Mouse (Mus musculus) ovary, adult 18-20 months (tissue): ENCODE measurements around the gene Ptchd4.

Source experiments
- DNase-seq: peaks from one replicate; pipeline ENCODE4 v3.0.0; 2022; ENCODE audit warnings: low spot score, mixed read lengths

Ptchd4 gene

GRCm38 (mm10) chr17:42315669-42316611 is at the start of gene Ptchd4:
Gene Ptchd4, plus strand, starts transcription at chr17:42315947.
- peak; percentile 3 for DNase-seq

GRCm38 (mm10) chr17:42276861-42277260 is 38.9 kb upstream of the Ptchd4 start:
- no peak for DNase-seq

GRCm38 (mm10) chr17:42284391-42284790 is 31.4 kb upstream of the Ptchd4 start:
- no peak for DNase-seq

- DNase-seq = no peak
Measured at GRCm38 (mm10) chr17:42286255-42286654, 29.5 kb upstream of the Ptchd4 start.

GRCm38 (mm10) chr17:42290341-42290740 is 25.4 kb upstream of the Ptchd4 start:
- DNase-seq = no peak

DNA sequence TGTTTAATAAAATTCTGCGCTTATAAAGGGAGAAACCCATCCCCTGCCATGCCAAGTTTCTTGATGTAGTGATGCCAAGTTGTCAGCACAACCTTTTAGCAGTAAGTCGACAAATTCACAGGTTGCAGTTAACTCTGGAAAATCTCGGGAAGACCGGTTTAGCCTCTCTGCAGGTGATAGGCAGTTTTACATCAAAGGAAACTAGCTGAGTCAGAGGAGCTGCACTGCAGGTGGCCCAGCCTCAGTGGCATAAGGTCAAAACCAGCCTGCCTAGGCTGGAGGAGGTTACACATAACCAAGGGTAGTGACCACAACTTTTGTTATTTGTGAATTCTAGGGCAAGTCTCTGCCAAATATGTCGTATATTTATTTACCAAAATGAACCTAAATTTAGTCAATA is 24.0 kb upstream of the Ptchd4 start:
- DNase-seq = no peak

DNA sequence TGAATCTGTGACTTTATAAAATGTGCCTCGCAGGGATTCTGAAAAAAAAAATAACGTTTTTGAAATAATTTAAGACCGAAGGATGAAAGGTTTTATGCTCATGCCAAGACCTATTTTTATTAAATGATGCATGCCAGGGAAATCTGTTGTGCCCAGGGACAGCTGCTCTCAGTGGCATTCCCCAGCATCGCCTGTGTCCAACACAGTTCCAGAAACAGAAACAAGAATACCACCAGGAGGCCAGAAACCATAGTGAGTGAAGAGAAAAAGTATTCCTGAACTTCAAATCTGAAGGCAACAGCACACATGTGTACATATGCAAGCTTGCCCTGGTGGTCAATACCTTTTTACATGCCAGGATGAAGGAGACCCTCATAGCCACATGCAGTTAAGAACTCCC is 17.8 kb upstream of the Ptchd4 start:
- DNase-seq = no peak

DNA sequence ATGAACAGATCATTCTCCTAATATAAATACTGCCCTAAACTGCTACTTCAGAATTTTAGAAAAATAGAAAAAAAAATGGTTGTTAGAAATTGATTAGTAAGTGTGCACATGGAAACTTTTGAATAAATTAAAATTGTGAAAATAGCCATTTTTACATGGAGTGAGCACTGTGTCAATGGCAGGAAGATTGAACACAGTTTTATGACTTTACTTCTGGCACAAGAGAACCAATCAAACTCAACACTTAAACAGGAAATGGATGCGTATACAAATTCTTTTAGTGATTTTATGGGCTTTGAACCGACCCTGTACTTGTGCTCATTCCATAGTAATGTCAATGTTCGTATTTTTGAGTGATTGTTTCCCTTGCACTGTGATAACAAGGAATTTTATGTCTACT is 16.1 kb upstream of the Ptchd4 start:
- DNase-seq = no peak

DNA sequence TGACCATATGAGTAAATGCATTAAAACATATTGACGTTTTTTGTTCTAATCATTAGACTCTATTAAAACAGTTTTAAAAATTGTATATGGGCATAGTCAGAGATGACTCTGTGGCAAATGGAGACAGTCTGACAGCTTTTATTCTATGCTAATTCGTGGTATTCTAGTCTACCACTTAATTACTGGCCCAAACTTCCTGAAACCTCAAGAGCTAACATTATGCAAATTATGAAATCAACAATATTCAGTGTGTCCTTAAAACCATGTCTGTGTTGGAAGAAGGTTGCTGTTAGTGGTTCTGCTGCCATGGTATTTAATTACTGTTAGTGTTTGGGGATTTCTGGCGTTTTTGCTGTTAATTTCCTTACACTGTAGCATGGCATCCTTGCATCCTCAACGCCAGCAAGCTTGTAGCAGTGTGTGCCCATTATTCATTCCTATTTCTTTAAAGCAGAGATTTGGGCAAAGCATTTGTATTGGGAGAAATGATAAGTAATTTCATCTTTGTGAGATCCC is 12.6 kb upstream of the Ptchd4 start:
- no peak for DNase-seq

DNA sequence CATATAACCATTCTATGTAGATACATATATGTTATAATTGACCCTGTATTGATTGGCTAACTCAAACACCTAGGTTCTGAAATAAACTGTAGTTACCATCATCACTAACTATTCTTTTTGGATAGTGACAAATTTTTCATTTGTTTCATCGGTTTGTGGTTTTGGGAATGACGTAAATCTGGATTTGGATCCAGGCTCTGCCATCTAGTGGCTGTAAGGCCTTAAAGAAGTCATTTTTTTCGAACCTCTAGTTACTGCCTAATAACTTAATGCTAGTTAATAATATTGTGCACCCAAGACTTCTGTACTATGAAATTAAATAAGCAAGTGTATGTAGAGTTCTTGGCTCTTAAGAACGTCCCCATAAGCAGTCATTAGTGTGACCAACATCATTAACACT is 11.5 kb upstream of the Ptchd4 start:
- no peak for DNase-seq

DNA sequence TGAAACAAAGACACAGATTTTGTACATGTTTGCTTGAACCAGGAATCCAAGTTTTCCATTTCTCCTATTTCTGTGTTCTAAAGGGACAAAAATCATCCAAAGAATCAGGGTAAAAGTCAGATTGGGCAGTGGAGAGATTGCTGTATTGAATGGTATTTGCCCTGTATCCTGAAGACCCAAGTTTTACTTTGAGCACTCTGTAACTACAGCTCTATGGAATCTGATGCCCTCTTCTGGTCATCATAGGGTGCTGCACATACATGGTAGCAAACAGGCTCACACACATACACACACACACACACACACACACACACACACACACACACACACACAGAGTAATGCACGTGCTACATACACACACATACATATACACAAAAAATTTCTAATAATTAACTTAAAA is 8.7 kb upstream of the Ptchd4 start:
- DNase-seq = no peak

DNA sequence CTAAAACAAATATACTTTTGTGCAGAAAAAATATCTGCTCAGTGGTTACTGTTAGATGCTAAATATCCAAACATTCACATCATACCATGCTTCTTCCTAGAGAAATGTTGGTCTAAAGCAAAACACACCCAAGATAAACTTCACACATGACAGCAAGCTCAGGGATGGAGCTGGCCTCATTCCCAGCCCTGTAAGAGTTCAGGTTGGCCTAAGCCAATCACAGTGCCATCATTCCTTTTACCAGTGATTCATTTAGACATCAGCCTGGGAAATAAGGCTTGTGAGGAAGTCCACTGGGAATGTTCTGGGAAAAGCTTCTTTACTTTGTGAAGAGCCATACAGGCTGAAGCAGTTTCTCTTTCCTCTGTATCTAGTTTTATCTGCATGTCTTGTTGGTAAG is 5.6 kb upstream of the Ptchd4 start:
- no peak for DNase-seq

DNA sequence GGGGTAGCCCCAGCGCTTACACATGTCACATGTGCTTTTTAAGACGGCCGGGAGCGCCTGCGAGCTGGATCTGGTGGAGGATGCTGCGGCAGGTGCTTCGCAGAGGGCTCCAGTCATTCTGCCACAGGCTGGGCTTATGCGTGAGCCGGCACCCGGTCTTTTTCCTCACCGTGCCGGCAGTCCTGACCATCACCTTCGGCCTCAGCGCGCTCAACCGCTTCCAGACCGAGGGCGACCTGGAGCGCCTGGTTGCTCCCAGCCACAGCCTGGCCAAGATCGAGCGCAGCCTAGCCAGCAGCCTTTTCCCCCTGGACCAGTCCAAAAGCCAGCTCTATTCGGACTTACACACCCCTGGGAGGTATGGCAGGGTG is 850 bp downstream of the Ptchd4 start:
- no peak for DNase-seq

- no peak for DNase-seq
Measured at GRCm38 (mm10) chr17:42335787-42336186, 20.0 kb downstream of the Ptchd4 start.

- no peak for DNase-seq
Measured at GRCm38 (mm10) chr17:42336571-42336970, 20.8 kb downstream of the Ptchd4 start.

DNA sequence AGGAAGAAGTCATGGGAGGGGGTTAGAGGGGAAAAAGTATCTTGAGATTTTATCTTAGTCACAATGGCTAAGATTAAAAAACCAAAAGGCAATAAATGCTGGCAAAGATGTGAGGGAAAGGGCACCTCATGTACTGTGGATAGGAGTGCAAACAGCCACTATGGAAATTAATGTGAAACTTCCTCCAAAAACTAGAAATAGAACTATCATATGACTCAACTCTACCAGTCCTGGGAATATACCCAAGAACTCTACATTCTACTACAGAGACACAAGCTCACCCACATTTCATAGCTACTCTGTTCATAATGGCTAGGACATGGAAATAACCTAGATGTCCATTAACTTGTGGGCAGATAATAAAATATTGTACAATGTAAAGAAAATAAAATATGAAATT is 30.3 kb downstream of the Ptchd4 start:
- DNase-seq = no peak

- no peak for DNase-seq
Measured at GRCm38 (mm10) chr17:42358481-42358880, 42.7 kb downstream of the Ptchd4 start.

DNA sequence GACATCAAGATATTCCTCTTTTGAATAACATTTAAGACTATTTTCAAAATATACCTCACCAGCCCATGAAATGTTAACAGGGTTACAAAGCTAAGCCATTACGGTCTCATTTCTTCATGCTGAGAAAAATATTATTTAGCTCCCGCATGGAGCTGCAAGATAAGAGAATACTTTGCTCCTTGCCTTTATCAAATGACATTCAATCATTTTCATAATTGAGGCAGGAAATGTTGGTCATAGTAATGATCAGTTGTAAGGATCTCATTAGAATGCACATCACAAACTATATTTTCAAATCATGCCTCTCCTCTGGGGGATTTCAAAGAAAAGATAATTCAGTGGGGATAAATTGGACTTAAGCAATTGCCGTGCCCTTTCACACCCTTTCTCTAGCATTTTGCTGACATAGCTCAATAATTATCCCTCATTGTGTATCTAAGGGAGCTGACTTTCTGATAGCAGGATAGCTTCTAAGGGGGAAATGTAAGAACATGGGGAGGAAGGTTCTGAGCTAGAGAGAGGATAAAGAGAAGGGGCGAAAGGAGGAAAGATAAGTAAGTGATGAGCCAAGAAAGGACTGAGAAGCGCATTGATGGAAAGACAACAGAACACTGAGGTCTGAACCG is 47.5 kb downstream of the Ptchd4 start:
- no peak for DNase-seq

GRCm38 (mm10) chr17:42364716-42365115 is 49.0 kb downstream of the Ptchd4 start:
- no peak for DNase-seq

- no peak for DNase-seq
Measured at GRCm38 (mm10) chr17:42374881-42375280, 59.1 kb downstream of the Ptchd4 start.

DNA sequence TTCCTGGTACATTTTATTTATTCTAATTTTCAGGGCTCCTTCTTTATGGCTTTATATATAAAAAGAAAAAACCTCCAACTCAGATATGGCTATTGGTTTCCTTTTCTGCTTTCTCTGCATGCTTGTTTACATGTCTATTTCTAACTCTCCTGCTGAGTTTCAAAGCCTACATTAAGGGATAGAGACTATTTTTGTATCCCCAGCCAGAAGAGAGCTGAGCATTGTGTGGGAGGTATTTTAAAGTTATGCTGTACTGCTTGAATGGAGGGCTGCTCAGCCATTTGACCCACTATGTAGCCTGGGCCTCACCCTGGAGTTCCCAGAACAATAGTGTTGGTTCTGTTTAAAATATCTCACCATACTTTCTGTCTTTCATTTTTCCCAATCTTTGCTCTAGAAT is 77.3 kb downstream of the Ptchd4 start:
- no peak for DNase-seq

- no peak for DNase-seq
Measured at GRCm38 (mm10) chr17:42395299-42395698, 79.6 kb downstream of the Ptchd4 start.

DNA sequence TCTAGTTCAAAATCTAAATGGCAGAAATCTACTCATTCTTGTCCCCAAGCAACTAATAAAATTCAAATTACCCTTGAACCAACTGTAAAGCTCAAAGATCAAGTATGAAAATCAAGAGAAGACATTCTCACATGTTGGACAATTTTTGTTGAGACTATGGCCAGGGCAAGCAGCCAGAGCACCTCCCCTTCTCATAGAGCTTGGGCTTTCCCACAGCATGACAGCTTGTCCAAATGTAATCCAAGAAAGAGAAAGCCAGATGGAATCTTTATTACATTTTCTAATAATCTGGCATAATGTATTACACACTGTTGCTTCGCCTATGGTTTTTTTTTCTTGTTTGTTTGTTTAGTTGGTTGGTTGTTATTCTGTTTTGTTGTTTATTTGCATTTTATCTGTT is 102.7 kb downstream of the Ptchd4 start:
- no peak for DNase-seq
